Mouse (Mus musculus) limb, embryonic 15.5 days (tissue): ENCODE results near the gene Gm38119. TPM values are rescaled to one million over a fixed set of nuclear protein-coding genes. Genes with fewer than 3 reads are reported as not detected.

ENCODE experiments used
- polyA plus RNA-seq: library from polyadenylated mRNA; unstranded; fragments of >200 nt; fragmentation: Nextera tagmentation; extraction: Ambion mirVana; gene quantifications from 2 replicates; pipeline ENCODE4 v1.2.1, GENCODE M21; 2015

Gm38119 gene
- polyA plus RNA-seq, 1 experiment from 2014 or later = not detected

Other genes starting within 250 kb of the Gm38119 start
- gene Sprr4, start 238.6 kb downstream of the Gm38119 start, polyA plus RNA-seq = not detected in 2 replicates
- gene 2310046K23Rik, start 204.6 kb downstream of the Gm38119 start, polyA plus RNA-seq = 7.9 and 9.3 TPM in 2 replicates
- 19.2 and 25.9 TPM in 2 replicates for gene Ivl, start 165.4 kb downstream of the Gm38119 start, polyA plus RNA-seq
- not detected in 2 replicates for gene Smcp, start 150.1 kb downstream of the Gm38119 start, polyA plus RNA-seq
- gene 2210017I01Rik, start 131.6 kb downstream of the Gm38119 start, polyA plus RNA-seq = 0.37 TPM in 1 of 2 replicates, not detected in the other
- gene Lce6a, start 117.4 kb downstream of the Gm38119 start, polyA plus RNA-seq = 7.3 and 8.9 TPM in 2 replicates
- 1.5 and 9.5 TPM in 2 replicates for gene Lce1a1, start 90.8 kb downstream of the Gm38119 start, polyA plus RNA-seq
- gene Lce1b, start 82.2 kb downstream of the Gm38119 start, polyA plus RNA-seq = 0.33 and 1.3 TPM in 2 replicates
- gene Lce1a2, start 68.8 kb downstream of the Gm38119 start, polyA plus RNA-seq = 3.2 and 14.9 TPM in 2 replicates
- gene Lce1c, start 59.8 kb downstream of the Gm38119 start, polyA plus RNA-seq = 2.9 and 15.4 TPM in 2 replicates
- gene Lce1d, start 51.9 kb downstream of the Gm38119 start, polyA plus RNA-seq = 0.77 and 2.2 TPM in 2 replicates
- 0.84 and 3.9 TPM in 2 replicates for gene Lce1e, start 30.0 kb downstream of the Gm38119 start, polyA plus RNA-seq
- 1.5 and 5.1 TPM in 2 replicates for gene Lce1f, start 18.7 kb downstream of the Gm38119 start, polyA plus RNA-seq
- gene Lce1g, start 13.2 kb upstream of the Gm38119 start, polyA plus RNA-seq = 0.97 and 2.9 TPM in 2 replicates
- gene Lce1h, start 26.0 kb upstream of the Gm38119 start, polyA plus RNA-seq = 0.73 and 2.0 TPM in 2 replicates
- gene Lce1i, start 39.8 kb upstream of the Gm38119 start, polyA plus RNA-seq = 2.0 and 6.3 TPM in 2 replicates
- gene Lce1j, start 51.4 kb upstream of the Gm38119 start, polyA plus RNA-seq = 0.91 and 1.7 TPM in 2 replicates
- gene Lce1k, start 68.8 kb upstream of the Gm38119 start, polyA plus RNA-seq = 1.3 TPM in 1 of 2 replicates, not detected in the other
- 1.2 and 5.7 TPM in 2 replicates for gene Kprp, start 88.2 kb upstream of the Gm38119 start, polyA plus RNA-seq
- 1.8 and 5.4 TPM in 2 replicates for gene Lce1l, start 112.2 kb upstream of the Gm38119 start, polyA plus RNA-seq
- 1.1 and 4.7 TPM in 2 replicates for gene 2310050C09Rik, start 131.1 kb upstream of the Gm38119 start, polyA plus RNA-seq
- 0.60 TPM in 1 of 2 replicates, not detected in the other for gene Lce3a, start 187.1 kb upstream of the Gm38119 start, polyA plus RNA-seq
- not detected in 2 replicates for gene Lce3b, start 193.9 kb upstream of the Gm38119 start, polyA plus RNA-seq
- gene Lce3c, start 205.4 kb upstream of the Gm38119 start, polyA plus RNA-seq = 4.7 and 11.3 TPM in 2 replicates
- not detected in 2 replicates for gene Lce3d, start 218.3 kb upstream of the Gm38119 start, polyA plus RNA-seq
- gene Lce3e, start 228.0 kb upstream of the Gm38119 start, polyA plus RNA-seq = 0.66 TPM in 1 of 2 replicates, not detected in the other